Mouse (Mus musculus): ENCODE results near the gene Cachd1.

GRCm38 (mm10) chr4:100894142-100894541 lies 117.7 kb downstream of the Cachd1 start:
- TF ChIP-seq TAL1 (IDR thresholded peaks at IDR 0.05; ENCODE audit: low read length) = no peak
- no peak for TF ChIP-seq GATA1 (IDR thresholded peaks at IDR 0.05; ENCODE audit: low read length)

All from erythroblast, embryonic 14.5 days (primary cell).